Mouse (Mus musculus): Measurements from ENCODE around the gene Gm17655. TPM values are rescaled to one million over a fixed set of nuclear protein-coding genes. Genes with fewer than 3 reads are reported as not detected.

Gm17655 gene
- polyA plus RNA-seq, 1 experiment from 2014 or later, result 8.8 TPM

DNA sequence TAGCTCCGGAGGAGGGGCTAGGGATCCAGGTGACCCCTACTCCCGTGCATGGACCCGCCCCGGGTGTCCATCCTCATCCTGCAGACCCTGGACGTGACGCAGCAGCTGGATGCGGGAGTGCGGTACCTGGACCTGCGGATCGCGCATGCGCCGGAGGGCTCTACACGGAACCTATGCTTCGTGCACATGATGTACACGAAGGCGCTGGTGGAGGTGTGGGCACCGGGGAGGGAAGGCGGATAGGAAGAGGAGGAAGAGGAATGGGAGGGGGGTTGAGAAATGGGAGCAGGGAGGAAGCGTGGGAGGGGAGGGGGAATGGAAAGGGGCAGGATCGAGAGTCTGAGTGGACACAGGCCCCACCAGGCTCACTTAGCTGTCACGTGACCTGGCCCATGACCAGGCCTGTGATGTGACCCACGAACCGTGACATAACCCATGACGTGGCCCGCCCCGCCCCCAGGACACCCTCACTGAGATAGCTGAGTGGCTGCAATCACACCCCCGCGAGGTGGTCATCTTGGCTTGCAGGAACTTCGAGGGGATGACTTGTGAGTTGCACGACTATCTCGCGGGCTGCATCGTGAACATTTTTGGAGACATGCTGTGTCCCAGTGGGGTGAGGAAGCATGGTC lies 29.5 kb upstream of the Gm17655 start:
- WGBS, result 22% methylated on average over 34 of the region's 34 CpGs
- peak overlapping the region; percentile 69 for H3K4me2 ChIP-seq (replicated peaks)
- ATAC-seq (replicated peaks), result peak; percentile 39

DNA sequence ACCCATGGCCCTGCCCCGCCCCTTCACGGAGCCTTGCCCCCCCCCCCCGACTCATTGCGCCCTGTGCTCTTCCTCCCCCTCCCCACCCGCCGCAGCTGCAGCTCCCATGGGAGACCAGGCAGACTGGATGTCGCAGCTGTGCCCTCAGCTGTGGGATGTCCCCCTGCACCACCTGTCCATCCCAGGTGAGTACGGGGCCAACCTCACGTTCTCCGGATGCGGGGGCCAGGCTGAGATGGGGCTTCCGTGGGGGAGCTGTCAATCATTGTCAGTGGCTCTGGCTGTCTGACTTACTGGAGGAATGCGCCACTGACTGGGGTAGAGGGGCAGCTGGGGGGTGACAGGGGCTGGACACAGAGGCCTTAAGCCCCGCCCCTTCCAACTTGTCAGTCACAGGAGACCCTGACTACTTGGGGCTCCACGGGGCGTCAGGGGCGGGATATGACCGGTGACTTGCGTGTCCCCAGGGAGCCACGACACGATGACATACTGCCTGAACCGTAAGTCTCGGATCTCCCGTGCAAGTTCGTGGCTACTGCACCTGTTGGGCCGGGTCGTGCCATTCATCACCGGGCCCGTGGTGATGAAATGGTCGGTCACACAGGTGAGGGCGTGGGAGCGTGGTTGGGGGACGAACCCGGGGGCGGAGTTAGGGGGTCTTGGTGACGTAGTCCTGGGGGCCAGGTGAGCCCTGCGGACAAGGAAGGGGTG lies 28.8 kb upstream of the Gm17655 start:
- 0 out of 2 replicates have a peak overlapping the region, but pooled peaks have one; percentile 27 for H3K9ac ChIP-seq (replicated peaks)
- H3K27ac ChIP-seq (replicated peaks), result no peak overlapping the region
- peaks cover 22% of the 10 kb centered on the region for H3K4me1 ChIP-seq
- 2% methylated on average over 36 of the region's 37 CpGs for WGBS
- no peaks in the 10 kb centered on the region for H3K9me3 ChIP-seq
- H3K27me3 ChIP-seq, result no peaks in the 10 kb centered on the region
- peak overlapping the region; percentile 37 for H3K4me3 ChIP-seq
- peak overlapping the region; percentile 69 for H3K4me2 ChIP-seq (replicated peaks)
- peak; percentile 21 for ATAC-seq (replicated peaks)
- H3K36me3 ChIP-seq, result peaks cover 35% of the 10 kb centered on the region

More for the DNA sequence above, 29.5 kb upstream of the Gm17655 start:
- no peaks in the 10 kb centered on the region for H3K27me3 ChIP-seq
- H3K4me3 ChIP-seq, result peak overlapping the region; percentile 37
- H3K9me3 ChIP-seq, result no peaks in the 10 kb centered on the region
- H3K9ac ChIP-seq (replicated peaks), result peak overlapping the region; percentile 27; the same call in 1 of the 2 replicates
- H3K4me1 ChIP-seq, result peaks cover 29% of the 10 kb centered on the region
- H3K27ac ChIP-seq (replicated peaks), result no peak overlapping the region
- peaks cover 39% of the 10 kb centered on the region for H3K36me3 ChIP-seq

DNA sequence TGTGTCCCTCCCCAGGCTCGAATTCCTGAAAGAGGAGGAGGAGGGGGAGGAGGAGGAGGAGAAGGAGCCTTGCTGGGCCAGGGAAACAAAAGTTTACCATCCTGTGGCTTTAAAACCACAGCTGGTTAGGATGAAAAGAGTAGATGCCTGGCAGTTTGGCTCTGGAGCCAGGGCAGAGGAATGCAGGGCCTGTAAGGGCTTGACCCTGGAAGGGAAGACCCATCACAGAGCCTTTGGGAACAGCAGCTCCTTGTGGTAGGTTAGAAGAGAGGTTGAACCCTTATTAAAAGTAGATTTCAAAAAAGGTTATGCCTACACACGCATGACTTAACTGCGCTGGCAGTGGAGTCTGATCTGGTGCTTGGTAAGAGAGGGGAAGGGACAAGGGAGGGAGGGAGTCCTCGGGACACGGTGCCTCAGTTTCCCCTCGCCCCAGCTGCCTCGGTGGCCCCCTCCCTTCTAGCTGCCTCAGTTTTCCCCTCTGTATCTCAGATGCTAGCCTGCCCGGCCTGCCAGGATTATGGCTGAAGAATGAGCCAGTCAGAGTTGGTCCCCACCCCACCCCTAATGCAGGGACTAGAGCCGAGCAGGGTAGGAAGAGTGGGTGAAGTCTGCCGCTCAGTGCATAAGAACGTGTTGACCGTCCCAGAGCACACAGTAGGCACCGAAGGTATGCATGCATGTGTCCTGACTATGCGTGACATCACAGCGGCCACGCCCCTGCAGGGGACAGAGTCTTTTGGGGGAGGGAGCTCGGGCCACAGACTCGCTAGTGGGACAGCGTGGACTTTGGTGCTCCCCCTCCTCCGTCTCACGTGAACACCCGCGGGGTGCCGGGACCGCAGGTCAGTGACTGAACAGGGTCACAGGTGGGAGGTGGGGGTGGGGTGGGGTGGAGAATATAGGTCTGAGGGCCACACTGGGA lies 27.6 kb upstream of the Gm17655 start, which contains the start of gene Plcxd1:
TSS of gene Plcxd1 (plus strand) at position 314 of the 925 bp plus-strand sequence.
- no peak for ATAC-seq (replicated peaks)
- H3K4me2 ChIP-seq (replicated peaks), result peak within 1 kb of the TSS; percentile 69
- peaks cover 25% of the 10 kb centered on the region for H3K36me3 ChIP-seq
- H3K27me3 ChIP-seq, result no peaks in the 10 kb centered on the region
- no peaks in the 10 kb centered on the region for H3K9me3 ChIP-seq
- WGBS, result 6% methylated on average over 25 of the region's 25 CpGs
- no peak within 1 kb of the TSS for H3K9ac ChIP-seq (replicated peaks)
- H3K4me3 ChIP-seq, result peak within 1 kb of the TSS; percentile 37
- peaks cover 20% of the 10 kb centered on the region for H3K4me1 ChIP-seq
- no peak within 1 kb of the TSS for H3K27ac ChIP-seq (replicated peaks)

DNA sequence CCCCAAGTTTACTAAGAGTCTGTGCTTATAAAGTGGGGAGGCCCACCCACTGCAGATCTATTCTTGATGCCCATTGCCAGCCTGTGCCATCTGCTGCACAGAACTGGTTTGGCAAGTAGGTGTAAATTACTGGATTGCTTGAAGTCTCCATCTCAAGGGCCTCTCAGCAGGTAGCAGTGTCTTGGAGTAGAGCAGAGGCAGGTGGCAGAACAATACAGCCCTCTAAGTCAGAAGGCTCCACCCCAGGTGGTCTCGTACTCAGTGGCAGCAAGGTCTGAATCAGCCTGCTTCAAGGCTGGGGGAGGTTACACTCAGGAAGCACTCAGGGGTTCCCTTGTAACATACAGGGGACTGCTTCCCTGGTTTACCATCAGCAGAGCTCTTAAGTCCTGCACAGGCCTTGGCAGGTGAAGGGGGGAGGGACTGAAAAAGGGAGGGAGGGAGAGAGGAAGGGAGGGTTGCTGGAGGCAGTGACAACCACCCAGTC lies 26.7 kb upstream of the Gm17655 start:
- no peak for ATAC-seq (replicated peaks)
- H3K36me3 ChIP-seq, result peaks cover 17% of the 10 kb centered on the region
- no peaks in the 10 kb centered on the region for H3K9me3 ChIP-seq
- no peak overlapping the region for H3K4me3 ChIP-seq
- WGBS, result 21% methylated on average over 1 of the region's 1 CpGs
- no peak overlapping the region for H3K4me2 ChIP-seq (replicated peaks)
- H3K9ac ChIP-seq (replicated peaks), result no peak overlapping the region
- no peaks in the 10 kb centered on the region for H3K27me3 ChIP-seq
- peaks cover 24% of the 10 kb centered on the region for H3K4me1 ChIP-seq
- H3K27ac ChIP-seq (replicated peaks), result no peak overlapping the region

DNA sequence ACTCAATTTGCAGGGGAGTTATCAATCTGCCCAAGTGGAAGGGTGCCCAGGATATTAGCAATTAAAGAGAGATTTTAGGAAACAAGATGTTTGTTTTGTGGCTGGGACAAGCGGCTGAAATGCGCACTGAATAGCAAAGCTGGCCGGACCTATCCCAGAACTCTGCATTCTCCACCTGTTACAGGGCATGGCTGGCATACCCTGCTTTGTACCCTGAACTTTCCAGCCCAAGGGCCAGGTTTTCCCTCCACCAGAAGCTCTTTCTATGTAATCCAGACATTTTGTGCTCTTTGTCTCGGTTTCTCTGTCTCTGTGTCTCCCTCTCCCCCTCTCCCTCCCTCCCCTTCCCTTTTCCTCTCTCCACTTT lies 22.5 kb upstream of the Gm17655 start:
- 5% methylated on average over 4 of the region's 4 CpGs for WGBS
- Histone ChIP-seq H3K4me1 (peaks cover 5% of the 10 kb centered on the region), H3K27me3 (no peaks in the 10 kb centered on the region), H3K9ac (replicated peaks) (peak overlapping the region; percentile 63), H3K4me3 (peak overlapping the region; percentile 44), H3K36me3 (no peaks in the 10 kb centered on the region), H3K9me3 (no peaks in the 10 kb centered on the region), H3K4me2 (replicated peaks) (peak overlapping the region; percentile 78), H3K27ac (replicated peaks) (peak overlapping the region; percentile 50; the same call in 1 of the 2 replicates)
- peak; percentile 23 for ATAC-seq (replicated peaks)

DNA sequence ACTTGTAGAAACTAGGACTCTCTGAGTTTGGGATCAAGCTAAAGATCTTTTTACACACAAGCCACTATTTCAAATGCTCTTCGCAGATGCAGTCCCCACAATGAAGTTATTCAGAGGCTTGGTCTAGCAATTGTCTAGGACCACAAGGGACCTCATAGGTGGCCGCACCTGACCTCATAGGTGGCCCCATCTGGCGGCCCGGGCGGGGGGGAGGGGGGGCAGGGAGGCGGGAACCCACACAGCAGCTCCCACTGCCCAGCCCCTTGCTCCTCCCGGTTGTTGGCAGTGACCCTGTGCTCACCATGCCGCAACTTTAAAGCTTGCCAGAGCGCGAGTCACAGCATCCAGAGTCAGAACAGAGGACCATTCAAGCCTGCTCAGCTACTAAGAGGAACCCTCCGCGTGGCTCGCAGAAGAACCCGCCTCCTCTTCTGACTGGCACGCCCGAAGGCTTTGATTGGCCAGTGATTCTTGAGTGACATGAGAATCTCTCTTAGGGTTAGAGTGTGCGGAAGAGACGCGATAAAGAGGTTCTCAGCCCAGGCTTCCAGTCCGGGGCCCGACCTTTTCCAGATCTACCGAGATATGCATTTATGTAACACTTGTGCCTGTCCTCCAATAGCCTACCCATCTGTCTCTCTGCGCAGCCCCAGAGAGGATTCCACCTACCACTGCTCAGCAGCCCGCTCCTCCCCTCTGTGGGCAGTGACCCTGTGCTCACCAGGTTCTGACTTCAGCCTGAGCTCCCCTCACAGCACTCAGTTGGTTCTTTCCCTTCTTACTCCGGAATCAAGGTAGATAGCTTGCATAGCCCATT lies 21.9 kb upstream of the Gm17655 start, which contains the start of gene Gm35315:
TSS of gene Gm35315 (minus strand) at position 391 of the 817 bp plus-strand sequence.
- Histone ChIP-seq H3K27me3 (no peaks in the 10 kb centered on the region), H3K36me3 (no peaks in the 10 kb centered on the region), H3K9me3 (no peaks in the 10 kb centered on the region), H3K9ac (replicated peaks) (peak within 1 kb of the TSS; percentile 63), H3K4me1 (peaks cover 5% of the 10 kb centered on the region), H3K4me2 (replicated peaks) (peak within 1 kb of the TSS; percentile 78), H3K4me3 (peak within 1 kb of the TSS; percentile 44), H3K27ac (replicated peaks) (peak within 1 kb of the TSS; percentile 50)
- WGBS, result 0% methylated on average over 24 of the region's 25 CpGs
- peak; percentile 98 for ATAC-seq (replicated peaks)

DNA sequence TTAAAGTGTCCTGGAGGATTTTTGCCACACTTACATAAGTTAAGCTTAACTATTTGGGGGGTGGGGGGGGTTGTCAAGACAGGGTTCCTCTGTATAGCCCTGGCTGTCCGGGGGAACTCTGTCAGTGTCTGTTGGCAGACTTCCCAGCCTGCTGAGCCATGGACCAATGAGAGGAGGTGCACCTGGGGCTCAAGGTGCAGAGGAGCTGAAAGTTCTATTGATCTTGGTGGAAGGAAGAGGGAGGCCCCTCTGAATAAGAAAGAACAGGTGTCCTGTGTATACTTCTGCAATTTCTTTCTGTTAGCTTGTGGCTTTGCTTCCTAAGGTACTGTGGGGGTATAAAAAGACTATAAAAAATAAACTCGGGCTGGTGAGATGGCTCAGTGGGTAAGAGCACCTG lies 19.2 kb upstream of the Gm17655 start:
- no peak overlapping the region for H3K4me3 ChIP-seq
- peaks cover 5% of the 10 kb centered on the region for H3K4me1 ChIP-seq
- H3K27ac ChIP-seq (replicated peaks), result no peak overlapping the region
- 72% methylated on average over 2 of the region's 2 CpGs for WGBS
- H3K9ac ChIP-seq (replicated peaks), result no peak overlapping the region
- no peak overlapping the region for H3K4me2 ChIP-seq (replicated peaks)
- H3K36me3 ChIP-seq, result no peaks in the 10 kb centered on the region
- no peaks in the 10 kb centered on the region for H3K9me3 ChIP-seq
- no peaks in the 10 kb centered on the region for H3K27me3 ChIP-seq
- no peak for ATAC-seq (replicated peaks)

DNA sequence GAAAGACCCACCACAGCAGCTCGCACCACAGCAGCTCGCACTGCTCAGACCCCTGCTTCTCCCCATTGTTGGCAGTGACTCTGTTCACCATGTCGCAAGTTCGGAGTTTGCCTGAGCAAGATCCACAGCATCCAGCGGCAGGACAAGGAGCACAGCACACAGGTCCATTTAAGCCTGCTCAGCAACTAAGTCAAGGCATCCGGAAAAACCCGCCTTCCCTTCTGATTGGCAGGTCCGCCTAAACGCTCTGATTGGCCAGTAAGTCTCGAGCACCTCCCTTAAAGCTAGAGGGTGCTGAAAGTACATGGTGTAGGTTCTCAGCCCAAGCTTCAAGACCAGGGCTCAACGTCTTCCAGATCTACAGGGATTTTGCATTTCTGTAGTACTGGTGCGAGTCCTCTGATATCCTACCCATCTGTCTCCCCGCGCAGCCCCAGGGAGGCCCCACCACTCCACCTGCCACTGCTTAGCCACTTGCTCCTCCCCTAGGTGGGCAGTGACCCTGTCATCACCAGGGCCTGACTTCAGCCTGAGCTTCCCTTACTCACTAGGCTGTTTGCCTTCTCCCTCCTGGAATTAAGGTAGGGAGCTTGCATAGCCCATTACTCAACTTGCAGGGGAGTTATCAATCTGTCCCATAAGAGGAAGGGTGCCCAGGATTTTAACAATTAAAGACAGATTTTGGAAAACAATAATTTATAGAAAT lies 14.0 kb upstream of the Gm17655 start:
- 47% methylated on average over 14 of the region's 14 CpGs for WGBS
- ATAC-seq (replicated peaks), result no peak
- H3K27me3 ChIP-seq, result no peaks in the 10 kb centered on the region
- no peak overlapping the region for H3K4me3 ChIP-seq
- H3K27ac ChIP-seq (replicated peaks), result no peak overlapping the region
- no peaks in the 10 kb centered on the region for H3K36me3 ChIP-seq
- no peak overlapping the region for H3K4me2 ChIP-seq (replicated peaks)
- no peak overlapping the region for H3K9ac ChIP-seq (replicated peaks)
- no peaks in the 10 kb centered on the region for H3K9me3 ChIP-seq
- no peaks in the 10 kb centered on the region for H3K4me1 ChIP-seq

DNA sequence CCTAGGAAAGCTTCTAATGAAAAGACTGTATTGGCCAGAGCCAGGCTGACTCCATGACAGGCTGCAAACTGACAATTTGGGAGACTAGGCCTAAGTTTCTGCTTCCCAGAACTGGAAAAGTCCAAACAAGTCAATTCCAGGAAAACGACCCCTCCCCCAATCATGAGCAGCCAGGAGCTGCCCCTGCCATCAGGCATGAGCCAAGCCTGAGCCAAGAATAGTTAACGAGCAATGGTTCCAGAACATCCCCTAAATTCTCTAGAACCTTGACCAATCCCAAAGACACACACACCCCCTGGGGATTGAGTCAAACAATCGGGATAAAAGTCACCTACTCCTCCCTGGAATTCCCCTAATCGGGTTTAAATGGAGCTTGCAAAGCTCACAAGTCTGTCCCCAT lies 10.6 kb upstream of the Gm17655 start:
- no peak overlapping the region for H3K9ac ChIP-seq (replicated peaks)
- no peak overlapping the region for H3K27ac ChIP-seq (replicated peaks)
- H3K4me2 ChIP-seq (replicated peaks), result no peak overlapping the region
- H3K27me3 ChIP-seq, result no peaks in the 10 kb centered on the region
- no peaks in the 10 kb centered on the region for H3K4me1 ChIP-seq
- H3K9me3 ChIP-seq, result peaks cover 27% of the 10 kb centered on the region
- 87% methylated on average over 4 of the region's 4 CpGs for WGBS
- no peak for ATAC-seq (replicated peaks)
- H3K4me3 ChIP-seq, result no peak overlapping the region
- peaks cover 6% of the 10 kb centered on the region; the same call in 1 of the 2 replicates for H3K36me3 ChIP-seq

DNA sequence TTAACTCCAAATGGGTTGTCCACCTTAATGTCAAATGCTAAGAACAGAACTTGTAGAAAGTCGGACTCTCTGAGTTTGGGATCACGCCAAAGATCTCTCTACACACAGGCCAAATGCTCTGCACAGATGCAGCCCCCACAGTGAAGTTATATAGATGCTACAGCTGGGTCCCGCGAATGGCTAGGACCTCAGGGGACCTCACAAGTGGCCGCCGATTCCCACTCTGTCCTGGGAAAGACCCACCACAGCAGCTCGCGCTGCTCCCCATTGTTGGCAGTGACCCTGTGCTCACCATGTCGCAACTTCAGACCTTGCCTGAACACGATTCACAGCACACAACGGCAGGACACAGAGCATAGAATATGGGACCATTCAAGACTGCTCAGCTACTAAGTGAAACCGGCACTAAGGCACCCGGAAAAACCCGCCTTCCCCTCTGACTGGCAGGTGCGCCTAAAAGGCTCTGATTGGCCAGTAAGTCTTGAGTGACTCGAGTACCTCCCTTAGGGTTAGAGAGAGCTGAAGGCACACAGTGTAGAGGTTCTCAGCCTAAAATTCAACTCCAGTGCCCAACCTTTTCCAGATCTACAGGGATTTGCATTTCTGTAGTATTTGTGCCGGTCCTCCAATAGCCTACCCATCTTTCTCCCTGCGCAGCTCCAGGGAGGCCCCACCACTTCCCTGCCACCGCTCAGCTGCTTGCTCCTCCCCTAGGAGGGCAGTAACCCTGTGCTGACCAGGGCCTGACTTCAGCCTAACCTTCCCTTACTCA lies 14.5 kb downstream of the Gm17655 start:
- Histone ChIP-seq H3K36me3 (no peaks in the 10 kb centered on the region), H3K4me1 (no peaks in the 10 kb centered on the region), H3K9ac (replicated peaks) (peak overlapping the region; percentile 42), H3K27ac (replicated peaks) (peak overlapping the region; percentile 39), H3K4me3 (peak overlapping the region; percentile 47), H3K4me2 (replicated peaks) (peak overlapping the region; percentile 46), H3K9me3 (no peaks in the 10 kb centered on the region), H3K27me3 (no peaks in the 10 kb centered on the region)
- 5% methylated on average over 19 of the region's 19 CpGs for WGBS
- peak; percentile 99 for ATAC-seq (replicated peaks)

Data from forebrain, embryonic 15.5 days (tissue).